Mouse (Mus musculus): ENCODE data around the gene Cmss1. TPM values are rescaled to one million over a fixed set of nuclear protein-coding genes. Genes with fewer than 3 reads are reported as not detected.

Gene Cmss1
- polyA plus RNA-seq, 1 experiment from 2014 or later, result 40.5 TPM

GRCm38 (mm10) chr16:57359251-57359650 is 247.4 kb downstream of the Cmss1 start:
- Histone ChIP-seq H3K27ac (no peak overlapping the region), H3K4me3 (no peak overlapping the region), H3K36me3 (no peaks in the 10 kb centered on the region), H3K27me3 (no peaks in the 10 kb centered on the region), H3K9ac (no peak overlapping the region), H3K4me1 (peaks cover 8% of the 10 kb centered on the region), H3K4me2 (replicated peaks) (no peak overlapping the region), H3K9me3 (replicated peaks) (no peaks in the 10 kb centered on the region)
- ATAC-seq (ENCODE audit: low FRiP score), result no peak
- WGBS, result 92% methylated on average over 10 of the region's 10 CpGs

- H3K27me3 ChIP-seq, result no peaks in the 10 kb centered on the region
- no peak for ATAC-seq (ENCODE audit: low FRiP score)
- H3K9ac ChIP-seq, result no peak overlapping the region
- H3K4me2 ChIP-seq (replicated peaks), result no peak overlapping the region
- H3K9me3 ChIP-seq (replicated peaks), result no peaks in the 10 kb centered on the region
- H3K4me3 ChIP-seq, result no peak overlapping the region
- no peaks in the 10 kb centered on the region for H3K36me3 ChIP-seq
- H3K4me1 ChIP-seq, result peaks cover 6% of the 10 kb centered on the region; the same call in 1 of the 2 replicates
- 90% methylated on average over 6 of the region's 6 CpGs for WGBS
- H3K27ac ChIP-seq, result no peak overlapping the region
Observed at GRCm38 (mm10) chr16:57357011-57357410, 249.7 kb downstream of the Cmss1 start.

- H3K9ac ChIP-seq, result no peak overlapping the region
- H3K4me1 ChIP-seq, result peaks cover 6% of the 10 kb centered on the region; the same call in 1 of the 2 replicates
- ATAC-seq (ENCODE audit: low FRiP score), result no peak
- no peak overlapping the region for H3K4me3 ChIP-seq
- no peaks in the 10 kb centered on the region for H3K36me3 ChIP-seq
- no peak overlapping the region for H3K4me2 ChIP-seq (replicated peaks)
- no peak overlapping the region for H3K27ac ChIP-seq
- 70% methylated on average over 6 of the region's 6 CpGs for WGBS
- H3K9me3 ChIP-seq (replicated peaks), result no peaks in the 10 kb centered on the region
- H3K27me3 ChIP-seq, result no peaks in the 10 kb centered on the region
Observed at GRCm38 (mm10) chr16:57356454-57356853, 250.2 kb downstream of the Cmss1 start.

- no peak overlapping the region for H3K9ac ChIP-seq
- H3K9me3 ChIP-seq (replicated peaks), result no peaks in the 10 kb centered on the region
- no peak overlapping the region for H3K27ac ChIP-seq
- 83% methylated on average over 6 of the region's 6 CpGs for WGBS
- H3K36me3 ChIP-seq, result no peaks in the 10 kb centered on the region
- no peak overlapping the region for H3K4me3 ChIP-seq
- no peaks in the 10 kb centered on the region for H3K27me3 ChIP-seq
- no peak for ATAC-seq (ENCODE audit: low FRiP score)
- H3K4me2 ChIP-seq (replicated peaks), result no peak overlapping the region
- peaks cover 6% of the 10 kb centered on the region; the same call in 1 of the 2 replicates for H3K4me1 ChIP-seq
Observed at GRCm38 (mm10) chr16:57353932-57354331, 252.7 kb downstream of the Cmss1 start.

- no peak overlapping the region for H3K9ac ChIP-seq
- no peaks in the 10 kb centered on the region for H3K9me3 ChIP-seq (replicated peaks)
- no peak for ATAC-seq (ENCODE audit: low FRiP score)
- H3K4me3 ChIP-seq, result no peak overlapping the region
- H3K4me1 ChIP-seq, result peaks cover 6% of the 10 kb centered on the region; the same call in 1 of the 2 replicates
- H3K27me3 ChIP-seq, result no peaks in the 10 kb centered on the region
- no peak overlapping the region for H3K4me2 ChIP-seq (replicated peaks)
- 80% methylated on average over 11 of the region's 11 CpGs for WGBS
- no peaks in the 10 kb centered on the region for H3K36me3 ChIP-seq
- H3K27ac ChIP-seq, result no peak overlapping the region
Observed at GRCm38 (mm10) chr16:57353166-57353721, 253.4 kb downstream of the Cmss1 start.

- no peak within 1 kb of the TSS for H3K4me3 ChIP-seq
- no peaks in the 10 kb centered on the region for H3K9me3 ChIP-seq (replicated peaks)
- whole genome bisulfite sequencing, result 78% methylated on average over 6 of the region's 6 CpGs
- peak; percentile 46 for ATAC-seq (ENCODE audit: low FRiP score)
- peaks cover 6% of the 10 kb centered on the region; the same call in 1 of the 2 replicates for H3K4me1 ChIP-seq
- H3K27ac ChIP-seq, result no peak within 1 kb of the TSS
- H3K36me3 ChIP-seq, result no peaks in the 10 kb centered on the region
- H3K4me2 ChIP-seq (replicated peaks), result no peak within 1 kb of the TSS
- no peaks in the 10 kb centered on the region for H3K27me3 ChIP-seq
- no peak within 1 kb of the TSS for H3K9ac ChIP-seq
Observed at GRCm38 (mm10) chr16:57352751-57353150, 253.9 kb downstream of the Cmss1 start, which contains the start of gene Filip1l. Gene Filip1l, plus strand, starts transcription at chr16:57353093.

- Histone ChIP-seq H3K9me3 (replicated peaks) (no peaks in the 10 kb centered on the region), H3K36me3 (no peaks in the 10 kb centered on the region), H3K4me2 (replicated peaks) (no peak overlapping the region), H3K4me3 (no peak overlapping the region), H3K27me3 (no peaks in the 10 kb centered on the region), H3K4me1 (peaks cover 6% of the 10 kb centered on the region; the same call in 1 of the 2 replicates), H3K27ac (no peak overlapping the region), H3K9ac (no peak overlapping the region)
- 65% methylated on average over 3 of the region's 3 CpGs for WGBS
- ATAC-seq (ENCODE audit: low FRiP score), result no peak
Observed at GRCm38 (mm10) chr16:57349689-57350088, 257.0 kb downstream of the Cmss1 start.

GRCm38 (mm10) chr16:57349039-57349438 is 257.6 kb downstream of the Cmss1 start:
- Histone ChIP-seq H3K4me3 (no peak overlapping the region), H3K36me3 (no peaks in the 10 kb centered on the region), H3K9me3 (replicated peaks) (no peaks in the 10 kb centered on the region), H3K9ac (no peak overlapping the region), H3K4me1 (peaks cover 6% of the 10 kb centered on the region; the same call in 1 of the 2 replicates), H3K4me2 (replicated peaks) (no peak overlapping the region), H3K27me3 (no peaks in the 10 kb centered on the region), H3K27ac (no peak overlapping the region)
- 81% methylated on average over 3 of the region's 3 CpGs for WGBS
- ATAC-seq (ENCODE audit: low FRiP score), result no peak

- H3K27ac ChIP-seq, result no peak overlapping the region
- no peaks in the 10 kb centered on the region for H3K27me3 ChIP-seq
- ATAC-seq (ENCODE audit: low FRiP score), result no peak
- no peak overlapping the region for H3K4me2 ChIP-seq (replicated peaks)
- H3K36me3 ChIP-seq, result no peaks in the 10 kb centered on the region
- H3K9ac ChIP-seq, result no peak overlapping the region
- no peaks in the 10 kb centered on the region for H3K4me1 ChIP-seq
- H3K4me3 ChIP-seq, result no peak overlapping the region
- WGBS, result 65% methylated on average over 3 of the region's 3 CpGs
- H3K9me3 ChIP-seq (replicated peaks), result no peaks in the 10 kb centered on the region
Observed at GRCm38 (mm10) chr16:57346258-57346657, 260.4 kb downstream of the Cmss1 start.

GRCm38 (mm10) chr16:57340613-57340898 is 266.1 kb downstream of the Cmss1 start:
- Histone ChIP-seq H3K4me1 (peaks cover 3% of the 10 kb centered on the region; the same call in 1 of the 2 replicates), H3K27ac (no peak overlapping the region), H3K4me2 (replicated peaks) (no peak overlapping the region), H3K9ac (no peak overlapping the region), H3K36me3 (no peaks in the 10 kb centered on the region), H3K9me3 (replicated peaks) (no peaks in the 10 kb centered on the region), H3K4me3 (no peak overlapping the region), H3K27me3 (no peaks in the 10 kb centered on the region)
- 58% methylated on average over 5 of the region's 5 CpGs for WGBS
- no peak for ATAC-seq (ENCODE audit: low FRiP score)

- no peak for ATAC-seq (ENCODE audit: low FRiP score)
- H3K4me3 ChIP-seq, result no peak overlapping the region
- H3K36me3 ChIP-seq, result no peaks in the 10 kb centered on the region
- peaks cover 3% of the 10 kb centered on the region; the same call in 1 of the 2 replicates for H3K4me1 ChIP-seq
- H3K4me2 ChIP-seq (replicated peaks), result no peak overlapping the region
- WGBS, result 85% methylated on average over 8 of the region's 8 CpGs
- H3K9ac ChIP-seq, result no peak overlapping the region
- no peaks in the 10 kb centered on the region for H3K27me3 ChIP-seq
- H3K27ac ChIP-seq, result no peak overlapping the region
- H3K9me3 ChIP-seq (replicated peaks), result no peaks in the 10 kb centered on the region
Observed at GRCm38 (mm10) chr16:57339765-57340612, 266.7 kb downstream of the Cmss1 start.

GRCm38 (mm10) chr16:57336770-57337423 is 269.8 kb downstream of the Cmss1 start:
- Histone ChIP-seq H3K27ac (no peak overlapping the region), H3K4me2 (replicated peaks) (no peak overlapping the region), H3K4me1 (peaks cover 3% of the 10 kb centered on the region; the same call in 1 of the 2 replicates), H3K9ac (no peak overlapping the region), H3K9me3 (replicated peaks) (no peaks in the 10 kb centered on the region), H3K4me3 (no peak overlapping the region), H3K27me3 (no peaks in the 10 kb centered on the region), H3K36me3 (no peaks in the 10 kb centered on the region)
- 80% methylated on average over 11 of the region's 11 CpGs for WGBS
- ATAC-seq (ENCODE audit: low FRiP score), result no peak

Data from hindbrain, embryonic 12.5 days (tissue).